Mouse (Mus musculus): ENCODE data around the gene 5730480H06Rik.

5730480H06Rik gene

GRCm38 (mm10) chr5:48327652-48328051, at the start of gene 5730480H06Rik:
Gene 5730480H06Rik, plus strand, starts transcription at chr5:48327952.
- DNase-seq (ENCODE audit: low spot score): no peak

GRCm38 (mm10) chr5:48301186-48301585, 26.6 kb upstream of the 5730480H06Rik start:
- no peak for DNase-seq (ENCODE audit: low spot score)

- DNase-seq (ENCODE audit: low spot score): no peak
Observed at GRCm38 (mm10) chr5:48315057-48315602, 12.6 kb upstream of the 5730480H06Rik start.

GRCm38 (mm10) chr5:48320597-48320996, 7.2 kb upstream of the 5730480H06Rik start:
- DNase-seq (ENCODE audit: low spot score): no peak

- no peak for DNase-seq (ENCODE audit: low spot score)
Observed at GRCm38 (mm10) chr5:48326221-48326620, 1.5 kb upstream of the 5730480H06Rik start.

GRCm38 (mm10) chr5:48329751-48330150, 2.0 kb downstream of the 5730480H06Rik start:
- no peak for DNase-seq (ENCODE audit: low spot score)

- no peak for DNase-seq (ENCODE audit: low spot score)
Observed at GRCm38 (mm10) chr5:48330817-48331216, 3.1 kb downstream of the 5730480H06Rik start.

- no peak for DNase-seq (ENCODE audit: low spot score)
Observed at GRCm38 (mm10) chr5:48331441-48331840, 3.7 kb downstream of the 5730480H06Rik start.

GRCm38 (mm10) chr5:48333407-48333806, 5.7 kb downstream of the 5730480H06Rik start:
- no peak for DNase-seq (ENCODE audit: low spot score)

GRCm38 (mm10) chr5:48333884-48334513, 6.2 kb downstream of the 5730480H06Rik start:
- no peak for DNase-seq (ENCODE audit: low spot score)

GRCm38 (mm10) chr5:48340808-48341433, 13.2 kb downstream of the 5730480H06Rik start:
- DNase-seq (ENCODE audit: low spot score): no peak

GRCm38 (mm10) chr5:48345095-48345982, 17.6 kb downstream of the 5730480H06Rik start:
- DNase-seq (ENCODE audit: low spot score): no peak

GRCm38 (mm10) chr5:48345983-48346648, 18.4 kb downstream of the 5730480H06Rik start:
- no peak for DNase-seq (ENCODE audit: low spot score)

- DNase-seq (ENCODE audit: low spot score): no peak
Observed at GRCm38 (mm10) chr5:48349309-48349708, 21.6 kb downstream of the 5730480H06Rik start.

- DNase-seq (ENCODE audit: low spot score): peak; percentile 84
Observed at GRCm38 (mm10) chr5:48371890-48372766, 44.4 kb downstream of the 5730480H06Rik start.

GRCm38 (mm10) chr5:48402497-48402896, 74.7 kb downstream of the 5730480H06Rik start:
- DNase-seq (ENCODE audit: low spot score): no peak

GRCm38 (mm10) chr5:48408276-48408675, 80.5 kb downstream of the 5730480H06Rik start:
- no peak for DNase-seq (ENCODE audit: low spot score)

GRCm38 (mm10) chr5:48410348-48410747, 82.6 kb downstream of the 5730480H06Rik start:
- DNase-seq (ENCODE audit: low spot score): no peak

GRCm38 (mm10) chr5:48411462-48411861, 83.7 kb downstream of the 5730480H06Rik start:
- no peak for DNase-seq (ENCODE audit: low spot score)

- no peak for DNase-seq (ENCODE audit: low spot score)
Observed at GRCm38 (mm10) chr5:48412261-48412660, 84.5 kb downstream of the 5730480H06Rik start.

- DNase-seq (ENCODE audit: low spot score): no peak
Observed at GRCm38 (mm10) chr5:48419741-48420140, 92.0 kb downstream of the 5730480H06Rik start.

All from ovary, postnatal 10 days (tissue).